Mouse (Mus musculus) hindbrain, embryonic 11.5 days (tissue): Measurements from ENCODE around the gene Il15. TPM values are rescaled to one million over a fixed set of nuclear protein-coding genes. Genes with fewer than 3 reads are reported as not detected.

ENCODE experiments used
- ATAC-seq: fragments of 200-750 bp; cut with Nextera tagmentation; 2 replicates; pipeline ENCODE4 v1.8.0; 2017; ENCODE audit warnings: mild to moderate bottlenecking, moderate TSS enrichment, moderate library complexity; ENCODE audit not compliant: low FRiP score
- DNase-seq: peaks from one replicate; pipeline ENCODE4 v3.0.0-alpha.2; 2015; ENCODE audit warnings: low spot score
- H3K27ac ChIP-seq: fragments of 300-500 bp; sonication (generic); 2 replicates; pipeline ENCODE4 v1.5.1; 2014; ENCODE audit warnings: mild to moderate bottlenecking, low read depth, low read length
- H3K27me3 ChIP-seq: fragments of 300-500 bp; sonication (generic); 2 replicates; pipeline ENCODE4 v1.6.1; 2014; ENCODE audit warnings: mild to moderate bottlenecking, low read length, moderate library complexity, mixed read lengths; ENCODE audit not compliant: control insufficient read depth, insufficient read depth
- H3K36me3 ChIP-seq: fragments of 300-500 bp; sonication (generic); 2 replicates; pipeline ENCODE4 v1.6.1; 2014; ENCODE audit warnings: mild to moderate bottlenecking, low read length, moderate library complexity, mixed read lengths; ENCODE audit not compliant: control insufficient read depth, insufficient read depth
- H3K4me1 ChIP-seq: fragments of 300-500 bp; sonication (generic); replicated peaks from 2 replicates; pipeline ENCODE4 v1.6.1; 2014; ENCODE audit warnings: low read length, mixed read lengths; ENCODE audit not compliant: control insufficient read depth, insufficient read depth
- H3K4me2 ChIP-seq: fragments of 300-500 bp; sonication (generic); replicated peaks from 2 replicates; pipeline ENCODE4 v1.6.1; 2014; ENCODE audit warnings: mild to moderate bottlenecking, low read depth, low read length
- H3K4me3 ChIP-seq: fragments of 300-500 bp; sonication (generic); 2 replicates; pipeline ENCODE4 v1.5.1; 2014; ENCODE audit warnings: low read depth, low read length
- H3K9ac ChIP-seq: fragments of 300-500 bp; sonication (generic); 2 replicates; pipeline ENCODE4 v1.6.1; 2014; ENCODE audit warnings: low read depth, low read length
- H3K9me3 ChIP-seq: fragments of 300-500 bp; sonication (generic); 2 replicates; pipeline ENCODE4 v1.6.1; 2016; ENCODE audit warnings: low read length; ENCODE audit not compliant: control insufficient read depth
- WGBS: fragments of 180-500 bp; shearing (Covaris S2); extraction: QIAGEN DNeasy Blood & Tissue Kit; methylation state at CpG from one replicate; pipeline ENCODE4 v1.1.7; 2014; 5-methylcytosine and 5-hydroxymethylcytosine counted together
- polyA plus RNA-seq: library from polyadenylated mRNA; unstranded; fragments of >200 nt; fragmentation: Nextera tagmentation; extraction: Ambion mirVana; gene quantifications from 2 replicates; pipeline ENCODE4 v1.2.1, GENCODE M21; 2014

Il15 gene
- polyA plus RNA-seq, 1 experiment from 2014 or later: 4.0 TPM

DNA sequence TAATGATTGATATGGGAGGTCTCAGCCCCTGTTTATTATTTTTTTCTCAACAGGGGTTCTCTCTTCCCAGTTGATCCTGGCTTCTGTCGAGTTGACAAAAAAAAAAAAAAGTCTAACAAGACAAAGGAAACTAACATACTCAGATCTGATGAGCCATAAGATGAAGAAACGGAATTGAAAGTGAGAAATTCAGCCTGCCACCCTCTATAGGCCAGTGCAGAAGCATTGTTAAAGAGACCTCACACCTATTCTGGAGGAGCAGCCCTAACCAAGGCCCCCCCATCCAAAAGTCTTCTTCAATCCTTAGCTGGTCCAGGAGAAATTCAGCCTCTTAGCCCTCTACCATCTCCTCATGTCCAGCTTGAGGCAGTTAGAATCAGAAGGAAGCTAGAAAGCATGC, 20.7 kb downstream of the Il15 start:
- Histone ChIP-seq H3K27ac (no peak overlapping the region), H3K9ac (no peak overlapping the region), H3K4me3 (no peak overlapping the region), H3K27me3 (no peaks in the 10 kb centered on the region), H3K4me2 (no peak overlapping the region), H3K9me3 (no peaks in the 10 kb centered on the region), H3K36me3 (no peaks in the 10 kb centered on the region), H3K4me1 (no peaks in the 10 kb centered on the region)
- 39% methylated on average over 2 of the region's 2 CpGs for WGBS
- ATAC-seq (no peak), DNase-seq (no peak)

DNA sequence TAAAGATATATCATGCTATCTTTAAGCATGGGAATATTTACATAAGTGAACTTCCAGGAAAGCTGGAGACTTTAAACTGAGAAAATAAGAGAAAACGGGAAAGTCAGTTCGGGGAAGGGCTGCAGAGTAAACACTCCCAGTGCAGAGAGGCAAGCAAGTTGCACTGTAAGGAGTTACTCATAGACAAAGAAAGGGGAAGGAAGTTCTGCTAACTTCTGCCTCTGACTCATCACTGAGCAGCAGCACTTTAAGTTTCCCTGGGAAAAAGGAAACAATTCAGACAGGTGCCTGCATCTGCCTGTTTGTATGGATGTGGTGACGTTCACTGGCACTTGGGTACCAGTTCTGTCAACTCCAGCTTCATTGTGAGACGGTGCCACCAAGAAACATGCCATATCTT, 28.6 kb downstream of the Il15 start:
- Histone ChIP-seq H3K27me3 (no peaks in the 10 kb centered on the region), H3K36me3 (no peaks in the 10 kb centered on the region), H3K4me2 (no peak overlapping the region), H3K4me1 (no peaks in the 10 kb centered on the region), H3K4me3 (no peak overlapping the region), H3K9me3 (no peaks in the 10 kb centered on the region), H3K9ac (no peak overlapping the region), H3K27ac (no peak overlapping the region)
- 82% methylated on average over 4 of the region's 4 CpGs for WGBS
- ATAC-seq: no peak
- no peak for DNase-seq

DNA sequence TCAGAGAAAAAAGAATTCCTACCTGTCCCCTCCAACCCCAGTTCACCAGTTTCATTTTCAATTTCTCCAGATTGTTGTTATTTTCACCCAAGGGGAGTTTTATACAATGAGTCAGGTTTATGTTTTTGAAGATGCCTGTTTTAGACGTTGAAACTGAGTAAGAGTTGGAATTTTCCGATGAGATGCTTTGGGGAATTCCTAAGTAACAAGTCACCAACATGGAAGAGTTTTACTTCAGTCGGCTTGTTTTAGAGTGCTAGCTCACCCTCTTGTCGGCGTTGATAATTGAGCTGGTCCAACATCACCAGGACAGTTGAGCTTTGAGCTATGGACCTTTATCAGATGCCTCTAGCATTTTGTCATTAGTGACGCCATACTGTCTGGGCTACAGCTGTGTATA, 30.2 kb downstream of the Il15 start:
- WGBS: 92% methylated on average over 6 of the region's 6 CpGs
- Histone ChIP-seq H3K9ac (no peak overlapping the region), H3K27me3 (no peaks in the 10 kb centered on the region), H3K36me3 (no peaks in the 10 kb centered on the region), H3K4me2 (no peak overlapping the region), H3K4me1 (no peaks in the 10 kb centered on the region), H3K4me3 (no peak overlapping the region), H3K9me3 (no peaks in the 10 kb centered on the region), H3K27ac (no peak overlapping the region)
- ATAC-seq (no peak), DNase-seq (no peak)

DNA sequence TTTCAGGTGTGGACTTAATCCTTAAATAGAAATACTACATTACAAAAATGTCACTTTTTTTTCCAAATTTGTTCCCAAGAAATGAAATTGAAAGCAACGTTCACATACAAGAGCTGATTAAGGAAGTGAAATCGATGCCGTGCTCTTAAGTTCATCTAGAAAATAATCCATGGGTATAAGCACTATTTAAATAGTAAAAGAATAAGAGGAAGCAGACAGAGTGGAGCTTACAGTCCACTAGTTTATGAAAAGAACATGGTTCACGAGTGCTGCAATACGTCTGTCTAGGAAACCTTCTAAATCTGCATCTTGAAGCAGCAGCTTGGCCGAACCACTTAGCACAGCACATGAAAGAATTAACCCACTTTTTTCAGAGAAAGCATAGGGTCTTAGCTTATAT, 32.4 kb downstream of the Il15 start:
- no peak for ATAC-seq
- Histone ChIP-seq H3K4me2 (no peak overlapping the region), H3K27me3 (no peaks in the 10 kb centered on the region), H3K9me3 (no peaks in the 10 kb centered on the region), H3K4me3 (no peak overlapping the region), H3K4me1 (no peaks in the 10 kb centered on the region), H3K9ac (no peak overlapping the region), H3K27ac (no peak overlapping the region), H3K36me3 (no peaks in the 10 kb centered on the region)
- no peak for DNase-seq
- 93% methylated on average over 6 of the region's 6 CpGs for WGBS

DNA sequence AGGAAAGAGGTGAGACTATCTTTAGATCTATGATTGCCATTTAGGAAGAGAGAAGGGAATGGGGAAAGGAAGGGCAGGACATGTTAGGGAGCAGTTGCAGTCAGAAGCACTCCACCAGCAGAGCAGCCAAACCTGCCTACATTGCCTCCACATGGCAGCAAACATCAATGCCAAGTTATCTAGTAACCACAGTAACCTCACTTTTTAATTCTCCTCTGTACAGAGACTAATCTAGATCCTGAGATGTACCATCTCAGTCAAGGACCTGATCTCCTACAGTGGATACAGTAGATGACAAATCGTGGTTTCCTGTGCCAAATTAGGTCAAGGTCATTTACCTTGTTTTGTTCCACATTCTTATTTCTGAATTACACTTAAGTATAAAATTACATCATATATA, 42.0 kb downstream of the Il15 start:
- no peak overlapping the region for H3K4me3 ChIP-seq
- DNase-seq (no peak), ATAC-seq (no peak)
- H3K4me1 ChIP-seq: no peaks in the 10 kb centered on the region
- no peaks in the 10 kb centered on the region for H3K27me3 ChIP-seq
- no peak overlapping the region for H3K27ac ChIP-seq
- WGBS: 88% methylated on average over 1 of the region's 1 CpGs
- H3K9ac ChIP-seq: no peak overlapping the region
- H3K9me3 ChIP-seq: no peaks in the 10 kb centered on the region
- H3K36me3 ChIP-seq: no peaks in the 10 kb centered on the region
- no peak overlapping the region for H3K4me2 ChIP-seq

DNA sequence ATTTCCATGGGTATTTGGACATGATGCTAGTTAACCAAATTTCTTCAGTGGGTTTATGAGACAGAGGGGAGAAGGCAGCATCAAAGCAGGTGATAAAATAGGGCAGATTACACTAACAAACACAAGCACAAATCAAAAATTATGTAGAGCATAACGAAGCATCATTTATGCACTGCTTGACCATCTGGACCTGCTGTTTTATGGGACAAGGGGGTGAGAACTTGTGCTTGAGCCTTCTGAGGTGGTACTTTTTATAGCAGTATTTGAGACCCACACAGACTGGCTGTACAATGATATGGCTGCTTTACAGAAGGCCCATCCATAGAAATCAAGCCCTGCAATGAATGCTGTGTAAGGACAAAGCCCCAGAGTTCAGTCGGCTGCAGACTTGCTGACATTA, 46.9 kb downstream of the Il15 start:
- Histone ChIP-seq H3K36me3 (no peaks in the 10 kb centered on the region), H3K4me2 (no peak overlapping the region), H3K4me3 (no peak overlapping the region), H3K9me3 (no peaks in the 10 kb centered on the region), H3K4me1 (no peaks in the 10 kb centered on the region), H3K27ac (no peak overlapping the region), H3K9ac (no peak overlapping the region), H3K27me3 (no peaks in the 10 kb centered on the region)
- ATAC-seq (no peak), DNase-seq (no peak)
- WGBS: 86% methylated on average over 2 of the region's 2 CpGs

DNA sequence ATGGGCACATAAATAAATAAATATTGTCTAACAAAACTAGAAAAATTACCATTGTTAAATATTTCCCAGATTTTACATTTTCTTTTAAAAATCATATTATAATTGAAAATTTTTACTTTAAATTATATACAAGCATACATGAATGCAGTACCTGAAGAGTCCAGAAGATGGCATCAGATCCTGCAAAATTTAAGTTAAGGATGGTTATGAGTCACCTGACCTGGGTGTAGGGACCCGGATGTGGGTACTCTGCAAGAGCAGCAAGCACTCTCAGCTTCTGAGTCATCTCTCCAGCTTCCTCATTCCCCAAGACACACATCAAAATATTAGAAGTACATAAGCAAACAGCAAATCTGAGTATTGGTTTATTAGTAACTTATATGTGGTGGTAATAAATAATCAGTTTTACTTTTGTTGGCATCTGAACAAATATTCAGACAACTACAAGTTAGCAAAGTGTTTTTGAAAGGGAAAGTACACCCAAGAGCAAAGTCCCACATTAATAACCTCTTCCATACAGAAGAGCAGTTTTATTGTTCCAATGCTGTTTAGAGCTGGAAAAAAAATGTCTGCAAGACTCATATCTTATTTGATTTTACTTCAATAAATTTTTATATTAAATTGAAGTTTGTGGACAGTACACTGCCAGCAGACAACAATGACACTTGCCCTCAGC, 51.6 kb downstream of the Il15 start:
- DNase-seq: peak; percentile 10
- H3K4me2 ChIP-seq: no peak overlapping the region
- H3K27me3 ChIP-seq: no peaks in the 10 kb centered on the region
- no peak for ATAC-seq
- no peak overlapping the region for H3K9ac ChIP-seq
- no peak overlapping the region for H3K27ac ChIP-seq
- WGBS: 45% methylated on average over 1 of the region's 1 CpGs
- H3K4me1 ChIP-seq: no peaks in the 10 kb centered on the region
- H3K4me3 ChIP-seq: no peak overlapping the region
- no peaks in the 10 kb centered on the region for H3K36me3 ChIP-seq
- H3K9me3 ChIP-seq: no peaks in the 10 kb centered on the region

DNA sequence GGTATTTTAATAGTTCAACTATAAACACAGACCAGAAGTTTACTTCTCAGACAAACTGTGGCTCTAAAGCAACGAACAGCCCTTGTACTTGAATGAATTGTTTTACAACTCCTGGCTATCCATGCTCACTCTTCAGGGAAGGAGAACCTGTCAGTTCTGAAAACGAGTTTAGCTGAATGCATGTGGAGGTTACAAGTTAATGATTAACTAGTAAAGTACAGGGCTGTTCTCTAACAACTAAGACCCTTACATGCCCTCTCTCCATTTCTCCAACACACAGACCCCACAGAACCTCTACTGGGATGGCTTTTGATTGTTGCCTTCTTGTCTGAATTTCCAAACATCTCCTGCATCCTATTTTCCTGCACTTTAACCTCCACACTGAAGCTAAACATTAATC, 53.7 kb downstream of the Il15 start:
- ATAC-seq: no peak
- no peaks in the 10 kb centered on the region for H3K9me3 ChIP-seq
- H3K27ac ChIP-seq: no peak overlapping the region
- WGBS: 44% methylated on average over 2 of the region's 2 CpGs
- no peak overlapping the region for H3K4me2 ChIP-seq
- H3K27me3 ChIP-seq: no peaks in the 10 kb centered on the region
- no peaks in the 10 kb centered on the region for H3K4me1 ChIP-seq
- no peak overlapping the region for H3K9ac ChIP-seq
- H3K4me3 ChIP-seq: no peak overlapping the region
- DNase-seq: no peak
- H3K36me3 ChIP-seq: no peaks in the 10 kb centered on the region

DNA sequence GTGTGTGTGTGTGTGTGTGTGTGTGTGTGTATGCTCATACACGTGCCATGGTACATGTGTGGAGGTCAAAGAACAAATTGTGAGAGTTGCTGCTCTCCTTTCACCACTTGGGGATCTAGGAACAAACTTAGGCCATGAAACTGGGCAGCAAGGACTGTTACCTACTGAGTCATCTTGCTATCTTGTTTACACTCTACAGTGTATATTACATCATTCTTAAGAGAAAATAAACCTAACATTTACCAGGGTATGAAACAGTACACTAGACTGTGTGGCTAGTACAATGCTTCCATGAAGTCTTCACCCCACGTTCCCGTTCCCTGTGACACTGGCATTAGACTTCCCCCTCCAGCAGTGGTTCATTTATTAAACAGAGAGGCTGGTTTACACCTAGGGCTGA, 56.5 kb downstream of the Il15 start:
- WGBS: 96% methylated on average over 3 of the region's 3 CpGs

More for the DNA sequence above, 56.5 kb downstream of the Il15 start:
- Histone ChIP-seq H3K4me3 (no peak overlapping the region), H3K4me1 (no peaks in the 10 kb centered on the region), H3K9ac (no peak overlapping the region), H3K9me3 (no peaks in the 10 kb centered on the region), H3K27ac (no peak overlapping the region), H3K36me3 (no peaks in the 10 kb centered on the region), H3K4me2 (no peak overlapping the region), H3K27me3 (no peaks in the 10 kb centered on the region)
- ATAC-seq: no peak
- no peak for DNase-seq
